Mouse (Mus musculus): ENCODE results near the gene Trpc2. TPM values are rescaled to one million over a fixed set of nuclear protein-coding genes. Genes with fewer than 3 reads are reported as not detected.

Trpc2 gene
- polyA plus RNA-seq, 1 experiment from 2014 or later = not detected

DNA sequence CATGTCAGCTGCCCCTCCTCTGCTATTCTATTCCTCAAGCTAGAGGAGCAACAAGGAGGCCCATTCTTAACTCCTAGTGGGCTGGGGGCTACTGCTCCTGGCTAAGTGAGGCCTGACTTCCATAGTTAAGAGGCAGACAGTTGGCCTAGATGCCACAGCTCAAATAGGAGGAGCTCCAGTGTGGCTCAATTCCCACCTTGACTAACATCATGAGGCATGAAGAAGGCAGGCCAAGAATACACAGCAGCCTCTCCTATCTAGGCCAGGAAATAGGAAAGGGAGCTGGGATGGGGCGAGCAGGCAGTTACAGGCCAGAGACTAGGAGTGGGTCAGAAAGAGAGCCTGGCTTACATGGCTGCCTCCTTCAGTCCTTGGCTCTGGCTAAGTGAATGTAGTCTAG lies 25.3 kb downstream of the Trpc2 start:
- ATAC-seq = no peak
- H3K4me3 ChIP-seq (ENCODE audit: low read depth, low read length) = no peak overlapping the region
- DNase-seq (ENCODE audit: low spot score) = no peak
- no peaks in the 10 kb centered on the region for H3K36me3 ChIP-seq (ENCODE audit: control insufficient read depth, insufficient read depth, low read length)
- H3K9me3 ChIP-seq (replicated peaks; ENCODE audit: control insufficient read depth, low read length) = no peaks in the 10 kb centered on the region
- H3K27me3 ChIP-seq (replicated peaks; ENCODE audit: control insufficient read depth, insufficient read depth, low read length) = no peaks in the 10 kb centered on the region
- no peak overlapping the region for H3K9ac ChIP-seq (ENCODE audit: low read length)
- WGBS = 86% methylated on average over 1 of the region's 1 CpGs
- H3K4me2 ChIP-seq (ENCODE audit: low read length) = no peak overlapping the region
- H3K27ac ChIP-seq (ENCODE audit: low read depth, low read length) = no peak overlapping the region
- no peaks in the 10 kb centered on the region for H3K4me1 ChIP-seq (ENCODE audit: control insufficient read depth, insufficient read depth, low read length)

GRCm38 (mm10) chr7:102109171-102109570 lies 26.3 kb downstream of the Trpc2 start, which contains the start of gene Art5:
TSS of gene Art5 (minus strand) at chr7:102109489.
- Histone ChIP-seq H3K9me3 (replicated peaks; ENCODE audit: control insufficient read depth, low read length) (no peaks in the 10 kb centered on the region), H3K36me3 (ENCODE audit: control insufficient read depth, insufficient read depth, low read length) (no peaks in the 10 kb centered on the region), H3K4me3 (ENCODE audit: low read depth, low read length) (no peak within 1 kb of the TSS), H3K27me3 (replicated peaks; ENCODE audit: control insufficient read depth, insufficient read depth, low read length) (no peaks in the 10 kb centered on the region), H3K4me1 (ENCODE audit: control insufficient read depth, insufficient read depth, low read length) (no peaks in the 10 kb centered on the region), H3K27ac (ENCODE audit: low read depth, low read length) (no peak within 1 kb of the TSS), H3K9ac (ENCODE audit: low read length) (no peak within 1 kb of the TSS), H3K4me2 (ENCODE audit: low read length) (no peak within 1 kb of the TSS)
- no peak for ATAC-seq
- 82% methylated on average over 7 of the region's 7 CpGs for WGBS
- no peak for DNase-seq (ENCODE audit: low spot score)

GRCm38 (mm10) chr7:102109746-102110145 lies 26.8 kb downstream of the Trpc2 start:
- H3K4me2 ChIP-seq (ENCODE audit: low read length) = no peak overlapping the region
- H3K9me3 ChIP-seq (replicated peaks; ENCODE audit: control insufficient read depth, low read length) = no peaks in the 10 kb centered on the region
- DNase-seq (ENCODE audit: low spot score) (no peak), ATAC-seq (no peak)
- no peak overlapping the region for H3K27ac ChIP-seq (ENCODE audit: low read depth, low read length)
- H3K27me3 ChIP-seq (replicated peaks; ENCODE audit: control insufficient read depth, insufficient read depth, low read length) = no peaks in the 10 kb centered on the region
- H3K4me3 ChIP-seq (ENCODE audit: low read depth, low read length) = no peak overlapping the region
- WGBS = 92% methylated on average over 4 of the region's 4 CpGs
- no peak overlapping the region for H3K9ac ChIP-seq (ENCODE audit: low read length)
- no peaks in the 10 kb centered on the region for H3K4me1 ChIP-seq (ENCODE audit: control insufficient read depth, insufficient read depth, low read length)
- H3K36me3 ChIP-seq (ENCODE audit: control insufficient read depth, insufficient read depth, low read length) = no peaks in the 10 kb centered on the region

DNA sequence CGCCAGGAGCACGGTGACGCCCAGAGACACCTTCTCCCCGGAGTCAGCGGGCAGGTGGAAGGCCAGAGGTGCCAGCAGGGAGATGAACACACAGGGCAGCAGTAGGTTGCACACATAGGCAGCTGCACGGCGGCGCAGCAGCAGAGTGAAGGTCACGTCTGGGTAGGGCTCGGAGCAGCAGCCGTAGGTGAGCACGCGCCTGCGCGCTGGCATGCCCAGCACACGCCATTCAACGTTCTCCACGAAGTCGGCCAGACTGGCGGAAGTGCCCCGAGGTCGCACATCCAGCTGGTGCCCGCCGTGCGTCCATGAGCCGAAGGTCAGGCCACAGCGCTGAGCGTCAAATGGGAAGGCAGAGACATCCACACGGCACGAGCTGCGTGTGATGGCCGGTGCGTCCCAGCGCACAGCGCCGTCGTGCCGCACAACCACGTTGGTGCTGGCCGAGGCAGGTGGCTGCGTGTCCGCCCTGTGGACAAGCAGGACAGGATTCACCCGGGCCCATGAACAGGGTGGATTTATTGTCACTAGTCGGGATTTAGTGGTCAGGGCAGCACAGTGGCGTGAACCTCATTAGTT lies 30.3 kb downstream of the Trpc2 start:
- no peaks in the 10 kb centered on the region for H3K36me3 ChIP-seq (ENCODE audit: control insufficient read depth, insufficient read depth, low read length)
- no peak for ATAC-seq
- H3K27me3 ChIP-seq (replicated peaks; ENCODE audit: control insufficient read depth, insufficient read depth, low read length) = no peaks in the 10 kb centered on the region
- no peak for DNase-seq (ENCODE audit: low spot score)
- no peaks in the 10 kb centered on the region for H3K4me1 ChIP-seq (ENCODE audit: control insufficient read depth, insufficient read depth, low read length)
- H3K27ac ChIP-seq (ENCODE audit: low read depth, low read length) = no peak overlapping the region
- 87% methylated on average over 45 of the region's 45 CpGs for WGBS
- H3K9ac ChIP-seq (ENCODE audit: low read length) = no peak overlapping the region
- no peak overlapping the region for H3K4me3 ChIP-seq (ENCODE audit: low read depth, low read length)
- no peak overlapping the region for H3K4me2 ChIP-seq (ENCODE audit: low read length)
- H3K9me3 ChIP-seq (replicated peaks; ENCODE audit: control insufficient read depth, low read length) = no peaks in the 10 kb centered on the region

- no peak for ATAC-seq
- Histone ChIP-seq H3K9ac (ENCODE audit: low read length) (no peak within 1 kb of the TSS), H3K27ac (ENCODE audit: low read depth, low read length) (no peak within 1 kb of the TSS), H3K36me3 (ENCODE audit: control insufficient read depth, insufficient read depth, low read length) (peaks cover 34% of the 10 kb centered on the region), H3K27me3 (replicated peaks; ENCODE audit: control insufficient read depth, insufficient read depth, low read length) (no peaks in the 10 kb centered on the region), H3K9me3 (replicated peaks; ENCODE audit: control insufficient read depth, low read length) (no peaks in the 10 kb centered on the region), H3K4me1 (ENCODE audit: control insufficient read depth, insufficient read depth, low read length) (no peaks in the 10 kb centered on the region), H3K4me3 (ENCODE audit: low read depth, low read length) (no peak within 1 kb of the TSS), H3K4me2 (ENCODE audit: low read length) (no peak within 1 kb of the TSS)
- 52% methylated on average over 7 of the region's 7 CpGs for WGBS
- DNase-seq (ENCODE audit: low spot score) = no peak
Observed at GRCm38 (mm10) chr7:102116579-102117331, 33.8 kb downstream of the Trpc2 start, which contains the start of gene Chrna10. TSS of gene Chrna10 (minus strand) at chr7:102116828.

DNA sequence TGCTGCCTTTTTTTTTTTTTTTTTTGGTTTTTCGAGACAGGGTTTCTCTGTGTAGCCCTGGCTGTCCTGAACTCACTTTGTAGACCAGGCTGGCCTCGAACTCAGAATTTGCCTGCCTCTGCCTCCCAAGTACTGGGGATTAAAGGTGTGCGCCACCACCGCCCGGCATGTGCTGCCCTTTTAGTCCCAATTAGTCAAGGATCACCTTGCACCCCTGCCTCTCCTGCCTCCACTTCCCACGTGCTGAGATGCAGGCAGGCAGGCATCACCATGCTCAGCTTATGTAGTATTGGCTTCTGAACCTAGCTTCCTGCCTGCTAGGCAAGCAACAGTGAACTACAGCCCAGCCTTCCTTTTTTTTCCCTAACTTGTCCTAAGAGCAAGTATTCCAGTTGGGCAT lies 34.5 kb downstream of the Trpc2 start:
- Histone ChIP-seq H3K27me3 (replicated peaks; ENCODE audit: control insufficient read depth, insufficient read depth, low read length) (no peaks in the 10 kb centered on the region), H3K36me3 (ENCODE audit: control insufficient read depth, insufficient read depth, low read length) (peaks cover 40% of the 10 kb centered on the region), H3K4me3 (ENCODE audit: low read depth, low read length) (no peak overlapping the region), H3K4me2 (ENCODE audit: low read length) (no peak overlapping the region), H3K9me3 (replicated peaks; ENCODE audit: control insufficient read depth, low read length) (no peaks in the 10 kb centered on the region), H3K9ac (ENCODE audit: low read length) (no peak overlapping the region), H3K4me1 (ENCODE audit: control insufficient read depth, insufficient read depth, low read length) (no peaks in the 10 kb centered on the region), H3K27ac (ENCODE audit: low read depth, low read length) (no peak overlapping the region)
- ATAC-seq (no peak), DNase-seq (ENCODE audit: low spot score) (no peak)
- WGBS = 70% methylated on average over 6 of the region's 6 CpGs

GRCm38 (mm10) chr7:102120326-102120725 lies 37.4 kb downstream of the Trpc2 start:
- Histone ChIP-seq H3K36me3 (ENCODE audit: control insufficient read depth, insufficient read depth, low read length) (peaks cover 69% of the 10 kb centered on the region), H3K9ac (ENCODE audit: low read length) (no peak overlapping the region), H3K27ac (ENCODE audit: low read depth, low read length) (no peak overlapping the region), H3K9me3 (replicated peaks; ENCODE audit: control insufficient read depth, low read length) (no peaks in the 10 kb centered on the region), H3K4me1 (ENCODE audit: control insufficient read depth, insufficient read depth, low read length) (no peaks in the 10 kb centered on the region), H3K4me2 (ENCODE audit: low read length) (no peak overlapping the region), H3K4me3 (ENCODE audit: low read depth, low read length) (no peak overlapping the region), H3K27me3 (replicated peaks; ENCODE audit: control insufficient read depth, insufficient read depth, low read length) (no peaks in the 10 kb centered on the region)
- DNase-seq (ENCODE audit: low spot score) (no peak), ATAC-seq (no peak)
- 93% methylated on average over 10 of the region's 10 CpGs for WGBS

- WGBS = 97% methylated on average over 4 of the region's 4 CpGs
- Histone ChIP-seq H3K9me3 (replicated peaks; ENCODE audit: control insufficient read depth, low read length) (no peaks in the 10 kb centered on the region), H3K4me1 (ENCODE audit: control insufficient read depth, insufficient read depth, low read length) (no peaks in the 10 kb centered on the region), H3K4me2 (ENCODE audit: low read length) (no peak overlapping the region), H3K9ac (ENCODE audit: low read length) (no peak overlapping the region), H3K27ac (ENCODE audit: low read depth, low read length) (no peak overlapping the region), H3K27me3 (replicated peaks; ENCODE audit: control insufficient read depth, insufficient read depth, low read length) (no peaks in the 10 kb centered on the region), H3K4me3 (ENCODE audit: low read depth, low read length) (no peak overlapping the region), H3K36me3 (ENCODE audit: control insufficient read depth, insufficient read depth, low read length) (peaks cover 84% of the 10 kb centered on the region)
- no peak for DNase-seq (ENCODE audit: low spot score)
- no peak for ATAC-seq
Observed at GRCm38 (mm10) chr7:102132395-102132794, 49.5 kb downstream of the Trpc2 start.

DNA sequence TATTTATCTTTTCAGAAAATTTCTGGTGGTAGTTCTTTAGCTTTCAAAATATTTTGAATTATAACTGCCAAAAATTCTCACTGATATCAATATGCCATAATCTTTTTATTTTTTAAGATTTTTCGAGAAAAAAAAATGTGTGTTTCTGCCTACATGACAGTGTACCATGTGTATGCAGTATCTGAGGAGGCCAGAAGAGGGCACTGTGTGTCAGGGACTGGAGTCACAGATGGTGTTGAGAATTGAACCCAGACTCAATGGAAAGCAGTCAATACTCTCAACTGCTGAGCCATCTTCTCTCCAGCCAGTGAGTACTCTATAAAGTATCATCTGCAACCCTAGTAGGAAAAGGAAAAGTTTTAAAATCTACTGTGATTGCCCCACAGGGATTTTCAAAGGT lies 54.5 kb downstream of the Trpc2 start:
- WGBS = 84% methylated on average over 1 of the region's 1 CpGs
- DNase-seq (ENCODE audit: low spot score) = peak; percentile 44

More for the DNA sequence above, 54.5 kb downstream of the Trpc2 start:
- H3K4me3 ChIP-seq (ENCODE audit: low read depth, low read length) = no peak overlapping the region
- H3K4me1 ChIP-seq (ENCODE audit: control insufficient read depth, insufficient read depth, low read length) = no peaks in the 10 kb centered on the region
- H3K4me2 ChIP-seq (ENCODE audit: low read length) = no peak overlapping the region
- no peak overlapping the region for H3K27ac ChIP-seq (ENCODE audit: low read depth, low read length)
- no peak overlapping the region for H3K9ac ChIP-seq (ENCODE audit: low read length)
- H3K36me3 ChIP-seq (ENCODE audit: control insufficient read depth, insufficient read depth, low read length) = peaks cover 79% of the 10 kb centered on the region
- H3K9me3 ChIP-seq (replicated peaks; ENCODE audit: control insufficient read depth, low read length) = no peaks in the 10 kb centered on the region
- H3K27me3 ChIP-seq (replicated peaks; ENCODE audit: control insufficient read depth, insufficient read depth, low read length) = no peaks in the 10 kb centered on the region
- no peak for ATAC-seq

Data from forebrain, embryonic 14.5 days (tissue).